ENCODE assay signal across 8 mouse cellular contexts in the genomic region with DNA sequence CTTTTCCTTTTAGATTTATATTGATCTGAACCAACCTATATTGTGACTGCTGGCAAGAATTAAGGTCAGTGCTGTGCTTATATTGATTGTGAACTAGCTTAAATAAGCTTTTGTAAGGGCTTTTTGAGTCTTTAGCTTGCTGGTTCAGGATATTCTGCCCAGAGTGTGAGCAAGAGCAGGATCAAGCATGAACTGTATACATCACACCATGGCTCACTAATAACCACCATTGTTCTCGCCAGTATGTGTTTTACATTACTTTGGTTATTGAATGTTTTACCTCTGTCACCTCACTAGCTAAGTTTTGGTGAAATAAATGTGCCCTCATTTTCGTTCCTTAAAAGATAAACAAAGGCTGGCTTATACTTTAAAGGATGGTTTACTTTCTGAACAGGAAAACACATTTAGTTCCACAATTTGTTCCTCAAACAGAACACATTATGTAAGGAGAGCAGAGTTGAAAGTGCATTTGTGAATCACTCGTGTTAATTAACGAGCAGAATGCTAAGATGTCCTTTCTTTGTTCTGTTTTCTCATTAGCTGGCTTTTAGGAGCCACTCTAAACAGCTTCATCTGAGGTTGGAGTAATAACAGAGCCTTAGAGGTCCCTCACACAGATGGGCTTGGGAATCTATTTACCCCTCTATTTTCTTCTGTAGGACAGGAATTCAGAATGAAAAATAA.
DNase-seq lines count a peak whose midpoint lies in the region; ATAC-seq and TF ChIP-seq lines count a peak whose summit lies in the region.
"Had no signal": no experiment of that assay in that cellular context is flagged by ENCODE, and none has a peak within 500 bp of the region (broad histone marks: within the 10 kb centered on the region; RNA-seq: fewer than 3 reads in every experiment).

No protein-coding gene starts in this region.

- no peak overlapping the region for H3K4me2 ChIP-seq in lung, embryonic 15.5 days
- no peak overlapping the region for H3K4me2 ChIP-seq in lung, postnatal 0 days (replicated peaks; ENCODE audit: low read depth, low read length)
- H3K4me2 ChIP-seq in intestine, embryonic 16.5 days (ENCODE audit: low read depth, low read length) = no peak overlapping the region
- no peak overlapping the region for H3K4me2 ChIP-seq in midbrain, embryonic 13.5 days (replicated peaks)
- H3K4me2 ChIP-seq: heart, embryonic 11.5 days had no signal

- no peaks in the 10 kb centered on the region for H3K9me3 ChIP-seq in lung, embryonic 15.5 days
- H3K9me3 ChIP-seq in lung, postnatal 0 days (ENCODE audit: low read length) = no peaks in the 10 kb centered on the region
- H3K9me3 ChIP-seq in intestine, embryonic 16.5 days (ENCODE audit: control insufficient read depth, low read length) = no peaks in the 10 kb centered on the region
- H3K9me3 ChIP-seq in midbrain, embryonic 13.5 days = no peaks in the 10 kb centered on the region

- DNase-seq in lung, postnatal 0 days (ENCODE audit: low spot score) = no peak
- DNase-seq in embryo, embryonic 10.5 days (ENCODE audit: low spot score) = no peak
- DNase-seq in thymus, postnatal 4 days = no peak
- DNase-seq in gastrocnemius, postnatal 14 days = no peak

- intact Hi-C loops in gastrocnemius, postnatal 14 days (cut with DNase I; ENCODE audit: low total_unique reads) = no loop called here

- TF ChIP-seq CTCF in lung, postnatal 0 days (IDR thresholded peaks at IDR 0.05) = no peak

- H3K4me3 ChIP-seq in lung, embryonic 15.5 days = no peak overlapping the region
- H3K4me3 ChIP-seq in lung, postnatal 0 days (ENCODE audit: low read depth, low read length) = no peak overlapping the region
- no peak overlapping the region for H3K4me3 ChIP-seq in intestine, embryonic 16.5 days (ENCODE audit: low read length)
- no peak overlapping the region for H3K4me3 ChIP-seq in midbrain, embryonic 13.5 days (replicated peaks)

- no peaks in the 10 kb centered on the region for H3K36me3 ChIP-seq in lung, embryonic 15.5 days
- no peaks in the 10 kb centered on the region for H3K36me3 ChIP-seq in lung, postnatal 0 days (ENCODE audit: insufficient read depth, low read length)
- no peaks in the 10 kb centered on the region for H3K36me3 ChIP-seq in intestine, embryonic 16.5 days (ENCODE audit: control insufficient read depth, insufficient read depth, low read length)
- H3K36me3 ChIP-seq in midbrain, embryonic 13.5 days = peaks cover 8% of the 10 kb centered on the region

- 29% methylated on average over 4 of the region's 4 CpGs for WGBS in lung, embryonic 15.5 days
- WGBS in lung, postnatal 0 days = 36% methylated on average over 4 of the region's 4 CpGs
- 22% methylated on average over 4 of the region's 4 CpGs for WGBS in intestine, embryonic 16.5 days
- WGBS in midbrain, embryonic 13.5 days = 43% methylated on average over 4 of the region's 4 CpGs

- no peak overlapping the region for H3K9ac ChIP-seq in lung, embryonic 15.5 days
- no peak overlapping the region for H3K9ac ChIP-seq in lung, postnatal 0 days (replicated peaks; ENCODE audit: low read depth)
- H3K9ac ChIP-seq in intestine, embryonic 16.5 days (ENCODE audit: low read depth, low read length) = no peak overlapping the region
- H3K9ac ChIP-seq in midbrain, embryonic 13.5 days (replicated peaks) = no peak overlapping the region

- H3K4me1 ChIP-seq in lung, embryonic 15.5 days = peaks cover 4% of the 10 kb centered on the region; the same call in 1 of the 2 replicates
- no peaks in the 10 kb centered on the region for H3K4me1 ChIP-seq in lung, postnatal 0 days (ENCODE audit: insufficient read depth, low read depth, low read length)
- no peaks in the 10 kb centered on the region for H3K4me1 ChIP-seq in intestine, embryonic 16.5 days (ENCODE audit: control insufficient read depth, insufficient read depth, low read length)
- H3K4me1 ChIP-seq in midbrain, embryonic 13.5 days (replicated peaks) = peaks cover 38% of the 10 kb centered on the region

- H3K27me3 ChIP-seq in lung, embryonic 15.5 days = no peaks in the 10 kb centered on the region
- no peaks in the 10 kb centered on the region for H3K27me3 ChIP-seq in lung, postnatal 0 days (replicated peaks; ENCODE audit: insufficient read depth, low read length)
- H3K27me3 ChIP-seq in intestine, embryonic 16.5 days (replicated peaks; ENCODE audit: control insufficient read depth, insufficient read depth, low read length) = no peaks in the 10 kb centered on the region
- no peaks in the 10 kb centered on the region for H3K27me3 ChIP-seq in midbrain, embryonic 13.5 days

- ATAC-seq in lung, embryonic 15.5 days (ENCODE audit: borderline replicate concordance, extremely low read depth, low FRiP score, low TSS enrichment) = no peak
- no peak for ATAC-seq in lung, postnatal 0 days
- ATAC-seq in intestine, embryonic 16.5 days = 0 out of 2 replicates have a peak, but pooled peaks have one; percentile 9
- ATAC-seq in midbrain, embryonic 13.5 days = peak; percentile 50; the same call in 1 of the 2 replicates

- no peak for TF ChIP-seq EP300 in lung, postnatal 0 days (IDR thresholded peaks at IDR 0.05)

- H3K27ac ChIP-seq in lung, embryonic 15.5 days = peak overlapping the region; percentile 11; the same call in 1 of the 2 replicates
- H3K27ac ChIP-seq in lung, postnatal 0 days (ENCODE audit: low read length) = no peak overlapping the region
- no peak overlapping the region for H3K27ac ChIP-seq in intestine, embryonic 16.5 days (ENCODE audit: low read length)
- peak overlapping the region; percentile 73 for H3K27ac ChIP-seq in midbrain, embryonic 13.5 days

Comparison
In these comparisons a context has a peak if more than half of its experiments do, and no peak if none do; other contexts are left out.
1. H3K27ac ChIP-seq: peak in lung, embryonic 15.5 days (single experiment) and midbrain, embryonic 13.5 days (single experiment); none in lung, postnatal 0 days (single experiment) and intestine, embryonic 16.5 days (single experiment).
2. ATAC-seq: peak in intestine, embryonic 16.5 days (single experiment) and midbrain, embryonic 13.5 days (single experiment); none in lung, embryonic 15.5 days (single experiment) and lung, postnatal 0 days (single experiment).